Mouse (Mus musculus): ENCODE data around the gene Tshz2.

Tshz2 gene

DNA sequence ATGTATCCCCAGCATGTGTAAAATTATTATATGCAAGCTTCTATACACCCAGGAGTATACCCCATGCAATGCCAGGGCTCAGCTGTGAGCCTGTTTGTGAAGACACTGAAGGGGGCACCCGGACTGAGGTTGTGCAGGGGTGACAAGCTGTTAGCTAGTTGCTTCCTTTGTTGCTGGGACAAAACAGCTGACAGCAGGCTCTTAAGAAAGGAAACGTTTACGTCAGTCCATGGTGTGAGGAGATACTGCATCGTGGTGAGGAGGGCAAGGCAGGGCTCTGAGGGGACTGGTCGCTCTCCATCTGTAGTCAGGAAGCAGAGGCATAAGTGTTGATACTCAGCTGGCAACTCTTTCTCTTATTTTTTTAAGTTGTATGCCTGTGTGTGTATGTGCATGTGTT is 237.7 kb downstream of the Tshz2 start:
- no peak for DNase-seq (ENCODE audit: low read depth, low spot score)

DNA sequence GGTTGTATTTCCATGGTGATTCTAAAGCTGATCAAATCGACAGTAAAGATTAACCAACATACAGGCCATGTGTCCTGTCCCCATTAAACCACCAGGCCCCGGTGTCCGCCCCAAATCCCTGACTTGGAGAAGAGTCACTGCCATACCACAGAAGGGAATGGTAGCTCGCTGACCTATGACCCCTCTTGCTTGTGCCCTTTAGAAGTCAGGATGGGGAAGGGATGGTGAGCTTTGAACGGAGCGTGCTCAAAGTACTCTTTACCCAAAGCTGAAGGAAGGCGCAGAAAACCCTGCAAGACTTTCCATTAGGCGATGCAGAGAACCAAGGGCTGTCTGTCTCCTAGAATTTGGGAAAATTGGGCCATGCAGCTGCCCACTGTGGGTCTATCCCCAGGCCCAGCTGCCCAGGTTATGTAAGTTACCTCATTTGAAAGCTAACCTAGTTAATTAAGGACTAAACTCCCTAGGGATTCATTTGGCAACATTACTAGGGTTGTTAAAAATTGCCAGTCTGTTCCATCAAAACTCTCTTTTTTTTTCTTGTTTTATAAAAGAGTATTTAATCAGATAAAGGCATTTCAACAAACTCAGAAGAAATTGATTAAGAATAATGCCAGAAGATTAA is 238.7 kb downstream of the Tshz2 start:
- no peak for DNase-seq (ENCODE audit: low read depth, low spot score)

DNA sequence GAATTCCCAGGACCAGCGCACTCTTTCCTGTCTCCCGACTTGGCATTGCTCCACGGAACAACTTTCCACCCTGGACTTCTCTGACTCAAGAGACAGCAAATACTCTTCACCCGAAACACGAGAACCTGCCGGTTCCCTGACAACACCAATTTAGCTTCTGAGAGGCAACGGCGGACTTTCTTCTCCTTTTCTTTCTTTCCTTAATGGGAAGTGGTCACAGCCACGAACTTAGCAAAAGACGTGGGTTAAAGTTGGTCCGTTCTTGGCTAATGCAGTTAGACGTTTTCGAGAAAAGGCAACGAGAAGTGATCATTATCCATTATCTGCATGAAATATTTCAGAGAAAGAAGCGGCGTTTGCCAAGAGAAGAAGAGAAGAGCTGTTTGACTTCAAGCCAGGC is 240.6 kb downstream of the Tshz2 start:
- DNase-seq (ENCODE audit: low read depth, low spot score) = no peak

DNA sequence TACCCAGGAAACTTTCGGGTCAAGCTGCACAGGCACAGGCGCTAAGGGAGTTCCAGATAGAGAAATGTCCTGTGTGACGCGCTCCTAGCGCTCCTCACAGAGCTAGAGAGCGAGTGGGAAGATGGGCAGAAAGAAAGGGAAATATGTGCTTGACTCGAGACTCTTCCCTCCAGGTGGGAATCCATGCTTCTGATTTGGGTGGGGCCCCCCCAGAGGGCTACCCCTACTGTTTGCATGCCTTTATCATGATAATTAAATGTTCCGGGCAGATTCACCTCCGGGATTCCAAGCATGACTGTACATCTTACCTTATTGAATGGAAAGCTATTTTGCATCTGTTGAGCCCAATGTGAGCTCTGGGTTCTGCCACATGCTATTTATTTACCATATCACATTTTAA is 255.1 kb downstream of the Tshz2 start:
- no peak for DNase-seq (ENCODE audit: low read depth, low spot score)

DNA sequence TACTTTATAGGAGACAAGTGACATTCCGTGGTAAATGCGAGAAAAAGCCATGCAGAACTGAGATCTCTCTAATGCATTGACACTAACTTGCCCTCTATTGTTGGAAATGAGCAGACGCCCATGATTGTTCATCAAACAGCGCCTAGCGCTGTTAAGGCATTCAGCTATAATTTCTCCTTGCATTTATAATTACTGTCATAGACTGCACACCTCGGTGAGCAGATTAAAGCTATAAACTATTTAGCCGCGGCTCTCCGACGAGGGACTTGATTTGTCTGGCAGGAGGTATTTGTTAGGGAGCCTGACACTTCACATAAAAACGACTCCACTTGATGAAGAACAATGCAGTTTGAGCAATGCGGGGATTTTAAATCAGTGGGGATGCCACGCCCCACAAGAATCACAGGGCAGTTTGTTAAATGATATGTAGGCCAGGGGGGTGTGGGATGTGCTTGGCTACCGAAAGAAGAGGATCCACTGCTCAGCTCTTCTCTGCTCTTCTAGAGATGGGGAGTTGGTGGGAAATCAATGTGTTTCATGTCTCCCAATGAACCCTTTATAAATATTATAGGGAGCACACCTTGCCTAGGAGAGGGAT is 259.7 kb downstream of the Tshz2 start:
- DNase-seq (ENCODE audit: low read depth, low spot score) = no peak

DNA sequence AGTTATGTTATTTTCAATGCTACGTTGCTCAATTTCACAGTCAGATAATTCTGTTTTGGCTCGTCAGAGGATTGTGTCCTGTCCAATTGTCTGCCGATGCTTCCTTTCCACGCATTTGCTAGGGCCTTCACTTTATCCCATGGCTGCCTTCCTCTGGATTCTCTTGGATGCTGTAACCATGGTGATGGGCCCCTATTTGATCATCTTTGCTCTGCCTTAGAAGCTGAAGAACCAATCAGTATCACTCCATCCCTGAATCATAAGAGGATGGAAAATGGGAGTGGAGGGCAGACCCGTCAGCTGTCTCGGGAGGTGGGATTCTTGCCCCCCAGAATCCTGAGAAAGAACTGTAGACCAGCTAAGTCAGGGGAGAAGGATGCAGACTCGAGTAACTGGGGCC is 270.1 kb downstream of the Tshz2 start:
- DNase-seq (ENCODE audit: low read depth, low spot score) = no peak

DNA sequence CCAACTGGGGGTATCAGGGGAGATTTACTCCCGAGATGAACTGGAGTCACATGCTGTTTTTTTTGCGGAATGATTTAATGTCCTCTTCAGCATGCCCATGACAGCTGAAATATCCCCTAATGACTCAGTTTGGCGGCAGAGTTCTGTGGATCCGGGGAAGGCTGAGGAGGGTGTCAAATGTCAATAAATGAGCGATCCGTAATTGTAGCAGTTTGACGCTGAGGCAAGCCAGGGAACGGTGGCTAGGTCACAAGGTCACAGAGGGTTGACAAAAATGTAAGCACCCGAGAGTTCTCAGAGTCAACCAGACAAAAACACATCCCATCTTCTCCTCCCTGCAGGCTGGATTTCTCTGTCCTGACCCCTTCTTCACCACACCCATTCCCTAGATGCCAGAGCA is 273.6 kb downstream of the Tshz2 start:
- no peak for DNase-seq (ENCODE audit: low read depth, low spot score)

DNA sequence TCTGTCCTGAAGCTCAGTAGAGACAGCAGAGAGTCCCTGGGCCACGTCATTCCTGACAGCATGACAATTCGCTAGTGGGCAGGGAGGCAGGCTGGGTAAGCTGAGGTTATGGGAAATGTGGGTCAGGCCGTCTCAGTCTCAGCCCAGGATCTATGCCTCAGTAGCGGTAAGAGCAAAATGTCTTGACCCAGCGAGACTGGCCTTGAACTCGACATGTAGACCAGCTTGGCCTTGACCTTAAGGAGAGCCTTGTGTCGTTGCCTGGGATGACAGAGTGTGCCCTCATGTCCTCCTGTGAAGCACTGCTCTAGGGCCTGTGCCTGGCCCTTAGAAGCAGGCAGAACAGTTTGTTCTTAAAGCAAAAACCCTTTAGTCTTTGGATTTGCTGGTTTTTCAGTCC is 275.2 kb downstream of the Tshz2 start:
- no peak for DNase-seq (ENCODE audit: low read depth, low spot score)

DNA sequence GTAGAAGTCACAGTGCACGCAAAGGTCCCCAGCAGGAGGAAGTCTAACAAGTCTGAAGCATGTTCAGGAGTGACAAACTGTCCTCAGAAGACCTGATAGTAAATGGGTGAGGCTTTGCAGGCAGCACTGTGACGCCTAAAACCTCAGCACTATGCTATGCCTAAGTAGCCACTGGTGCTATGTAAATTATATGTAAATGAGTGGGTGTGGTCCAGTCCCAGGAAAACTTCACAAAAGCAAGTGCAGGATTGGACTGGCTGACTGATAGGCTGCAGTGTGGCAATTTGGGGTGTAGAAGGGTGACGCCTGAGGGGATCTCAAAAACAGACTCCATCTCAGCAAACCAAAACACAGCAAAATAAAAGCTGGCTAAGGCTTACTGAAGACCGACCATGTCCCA is 277.8 kb downstream of the Tshz2 start:
- no peak for DNase-seq (ENCODE audit: low read depth, low spot score)

DNA sequence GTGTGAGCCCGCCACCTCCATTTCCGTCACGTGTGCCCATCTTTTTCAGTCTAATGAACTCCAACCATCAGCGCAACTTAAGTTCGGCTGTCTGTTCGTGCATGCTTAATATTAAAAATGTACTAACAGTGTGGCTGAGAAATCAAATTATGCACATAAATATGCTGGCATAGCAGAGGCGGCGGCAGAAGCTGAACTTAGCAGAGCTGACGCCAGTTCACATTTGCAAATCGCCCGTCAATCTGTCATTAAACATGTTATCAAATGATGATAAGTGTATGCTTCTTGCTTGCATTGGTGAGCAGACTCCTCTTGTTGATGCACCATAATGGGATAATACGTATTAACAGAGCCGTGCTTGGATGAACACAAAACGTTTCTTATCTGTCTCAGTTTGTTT is 280.0 kb downstream of the Tshz2 start:
- DNase-seq (ENCODE audit: low read depth, low spot score) = no peak

DNA sequence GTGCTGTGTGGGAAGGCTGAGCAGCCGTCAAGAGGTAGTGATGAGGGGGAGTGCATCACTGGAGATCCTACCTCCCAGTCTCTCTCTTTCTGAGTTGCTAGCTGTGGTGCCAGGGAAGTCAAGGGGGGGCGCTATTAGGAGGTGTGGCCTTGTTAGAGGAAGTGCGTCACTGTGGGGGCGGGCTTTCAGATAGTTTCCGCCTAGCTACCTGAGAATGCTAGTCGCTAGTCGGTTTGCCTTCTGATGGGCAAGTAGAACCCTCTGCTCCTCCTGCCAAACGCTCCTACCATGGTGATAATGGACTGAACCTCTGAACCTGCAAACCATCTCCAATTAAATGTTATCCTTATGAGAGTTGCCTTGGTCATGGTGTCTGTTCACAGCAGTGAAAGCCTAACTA is 282.1 kb downstream of the Tshz2 start:
- DNase-seq (ENCODE audit: low read depth, low spot score) = no peak

DNA sequence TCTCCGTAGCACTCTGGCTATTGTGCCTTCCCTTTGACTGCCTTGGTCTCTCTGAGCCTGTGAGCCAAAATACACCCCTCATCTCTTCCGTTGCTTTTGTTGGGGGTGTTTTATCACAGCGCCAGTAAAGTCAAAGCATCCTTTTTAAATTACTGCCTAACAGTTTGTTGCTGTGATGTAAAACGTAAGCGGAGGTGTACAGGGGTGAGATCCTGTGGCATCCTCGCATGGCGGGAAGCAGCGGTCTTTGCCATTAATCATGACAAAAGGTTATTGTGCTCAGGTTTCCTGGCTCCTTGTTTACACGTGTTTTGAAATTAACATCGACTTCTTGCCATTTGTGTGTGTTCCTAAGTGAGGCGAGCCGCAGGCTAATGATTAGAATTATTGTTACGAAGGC is 282.5 kb downstream of the Tshz2 start:
- DNase-seq (ENCODE audit: low read depth, low spot score) = no peak

DNA sequence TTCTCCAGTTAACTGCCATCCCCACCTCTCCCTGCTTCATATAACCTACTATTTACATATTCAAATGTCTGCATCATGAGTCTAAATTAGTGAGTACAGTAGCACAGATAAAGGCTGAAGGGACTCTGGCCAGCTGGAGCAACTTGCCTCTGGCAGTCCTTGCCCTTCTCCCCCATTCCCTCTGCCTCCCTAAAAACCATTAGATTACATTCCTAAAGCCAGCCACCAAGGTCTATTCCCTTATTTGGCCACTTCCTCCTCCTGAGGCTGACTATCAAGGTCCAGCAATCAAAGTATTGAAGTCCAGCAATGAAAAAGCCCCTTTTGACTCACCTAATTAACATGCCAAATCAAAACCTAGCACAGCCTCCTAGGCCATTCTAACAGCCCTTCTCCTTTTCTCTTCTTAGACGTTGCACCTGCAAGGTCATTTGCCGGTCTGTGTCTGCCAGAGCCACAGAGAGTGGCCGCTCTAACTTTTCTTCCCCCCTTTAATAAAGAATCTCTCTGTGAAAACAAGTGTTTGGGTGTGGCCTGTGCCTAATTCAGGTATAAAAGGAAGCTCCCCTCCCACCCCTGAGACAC is 286.4 kb downstream of the Tshz2 start:
- no peak for DNase-seq (ENCODE audit: low read depth, low spot score)

DNA sequence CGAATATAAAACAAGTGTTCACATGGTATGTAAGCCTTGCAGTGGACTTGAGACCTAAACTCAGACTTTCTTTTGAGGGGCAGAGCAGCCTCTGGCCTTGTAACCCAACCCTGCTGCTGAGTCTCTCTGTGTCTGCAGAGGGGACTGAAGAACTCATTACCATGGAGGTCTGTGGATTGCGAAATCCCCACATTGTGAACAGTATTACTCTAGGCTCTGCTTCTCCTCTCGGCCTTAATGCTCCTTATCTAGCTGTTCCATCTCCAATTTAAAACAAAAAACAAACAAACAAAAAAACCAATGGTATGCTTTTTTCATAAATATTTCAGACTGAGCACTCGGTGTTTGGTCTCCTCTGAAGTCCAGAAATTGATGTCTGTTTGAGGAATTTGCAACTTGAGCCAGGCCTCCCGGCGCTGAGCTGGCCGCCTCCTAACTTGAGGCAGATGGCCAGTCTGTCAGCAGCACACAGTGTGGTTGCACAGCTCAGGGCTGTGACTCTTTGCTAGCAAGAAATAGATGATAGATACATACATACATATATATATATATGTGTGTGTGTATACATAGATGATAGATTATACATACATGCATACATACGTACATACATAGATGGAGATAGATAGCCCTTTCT is 291.5 kb downstream of the Tshz2 start:
- no peak for DNase-seq (ENCODE audit: low read depth, low spot score)

DNA sequence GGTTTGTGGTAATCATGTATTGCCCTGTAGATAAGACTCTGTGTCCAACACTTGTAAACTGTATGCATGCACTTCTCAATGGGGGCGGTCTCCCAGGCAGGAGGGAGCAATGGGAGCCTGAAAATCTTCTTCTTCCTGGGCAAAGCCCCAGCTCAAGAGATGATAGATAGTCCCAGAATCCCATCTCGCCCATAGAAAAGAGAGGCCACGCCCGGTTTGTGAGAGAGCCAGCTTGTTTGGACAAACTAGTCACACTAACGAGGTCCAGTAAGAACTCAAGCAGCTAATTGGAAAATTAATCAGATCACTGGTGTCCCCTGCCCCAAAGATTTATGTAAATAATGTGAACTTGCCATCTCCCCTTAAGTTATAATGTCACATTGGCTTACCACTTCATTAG is 292.7 kb downstream of the Tshz2 start:
- no peak for DNase-seq (ENCODE audit: low read depth, low spot score)

DNA sequence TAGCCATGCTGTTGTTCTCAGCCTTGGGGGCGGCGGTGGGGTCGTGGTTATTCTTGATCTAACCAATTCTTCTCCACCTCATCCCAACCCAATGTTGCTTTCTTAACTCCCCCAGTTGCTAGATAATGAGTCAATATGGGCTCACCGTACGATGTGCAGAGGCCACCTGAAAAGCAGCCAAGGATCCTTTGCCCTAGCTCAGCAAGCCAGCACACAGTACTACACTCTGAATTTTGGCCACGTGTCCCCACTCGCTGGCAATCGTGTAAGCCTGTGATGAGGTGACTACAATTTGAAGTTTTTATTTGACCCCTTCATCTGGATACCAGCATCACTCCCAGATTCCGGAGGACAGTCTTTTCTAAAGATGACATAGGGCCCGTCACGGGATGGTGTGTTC is 293.2 kb downstream of the Tshz2 start:
- DNase-seq (ENCODE audit: low read depth, low spot score) = no peak

DNA sequence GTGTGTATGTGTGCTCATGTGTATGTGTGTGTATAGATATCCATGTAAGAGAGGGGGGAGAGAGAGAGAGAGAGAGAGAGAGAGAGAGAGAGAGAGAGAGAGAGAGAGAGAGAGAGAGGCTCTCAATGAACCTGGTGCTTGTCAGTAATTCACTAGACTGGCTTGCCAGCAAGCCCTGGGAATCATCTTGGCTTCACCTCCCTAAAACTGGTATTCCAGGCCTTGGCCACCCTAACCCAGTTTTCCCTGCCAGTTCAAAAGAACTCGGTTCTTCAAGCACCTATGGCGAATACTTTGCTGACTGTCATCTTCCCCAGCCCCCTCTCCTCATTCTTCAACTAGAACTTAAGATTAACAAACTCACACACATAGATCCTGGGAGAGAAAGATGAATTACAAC is 294.6 kb downstream of the Tshz2 start:
- no peak for DNase-seq (ENCODE audit: low read depth, low spot score)

DNA sequence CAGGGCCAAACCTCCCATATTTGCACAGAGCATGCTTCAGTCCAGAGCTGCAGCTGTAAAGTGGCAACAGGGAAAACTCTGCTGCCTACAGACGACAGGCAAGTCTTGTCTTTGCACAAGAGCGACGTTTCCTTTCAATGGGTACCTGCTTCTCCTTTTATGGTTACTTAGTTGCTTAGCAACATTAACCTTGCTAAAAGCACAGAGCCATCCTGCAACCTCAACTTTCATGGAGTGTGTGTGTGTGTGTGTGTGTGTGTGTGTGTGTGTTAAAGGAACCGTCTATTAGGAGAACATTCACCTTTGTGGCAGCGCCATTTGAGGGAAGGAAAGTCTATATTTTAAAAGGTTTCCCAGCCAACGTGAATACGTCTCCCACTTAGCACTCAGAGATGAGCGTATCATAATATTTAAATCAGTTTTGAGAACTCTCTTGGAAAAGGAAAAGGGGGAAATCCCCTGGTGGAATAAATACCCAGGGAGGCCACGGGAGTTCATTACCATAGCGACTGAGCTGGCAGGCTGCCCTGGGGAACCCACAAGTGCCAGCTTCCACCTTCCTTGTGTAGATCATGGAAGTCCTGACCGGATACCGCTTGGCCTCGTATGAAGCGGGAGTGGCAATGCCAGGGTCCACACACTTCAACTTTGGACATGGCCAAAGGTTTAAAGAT is 295.8 kb downstream of the Tshz2 start:
- no peak for DNase-seq (ENCODE audit: low read depth, low spot score)

DNA sequence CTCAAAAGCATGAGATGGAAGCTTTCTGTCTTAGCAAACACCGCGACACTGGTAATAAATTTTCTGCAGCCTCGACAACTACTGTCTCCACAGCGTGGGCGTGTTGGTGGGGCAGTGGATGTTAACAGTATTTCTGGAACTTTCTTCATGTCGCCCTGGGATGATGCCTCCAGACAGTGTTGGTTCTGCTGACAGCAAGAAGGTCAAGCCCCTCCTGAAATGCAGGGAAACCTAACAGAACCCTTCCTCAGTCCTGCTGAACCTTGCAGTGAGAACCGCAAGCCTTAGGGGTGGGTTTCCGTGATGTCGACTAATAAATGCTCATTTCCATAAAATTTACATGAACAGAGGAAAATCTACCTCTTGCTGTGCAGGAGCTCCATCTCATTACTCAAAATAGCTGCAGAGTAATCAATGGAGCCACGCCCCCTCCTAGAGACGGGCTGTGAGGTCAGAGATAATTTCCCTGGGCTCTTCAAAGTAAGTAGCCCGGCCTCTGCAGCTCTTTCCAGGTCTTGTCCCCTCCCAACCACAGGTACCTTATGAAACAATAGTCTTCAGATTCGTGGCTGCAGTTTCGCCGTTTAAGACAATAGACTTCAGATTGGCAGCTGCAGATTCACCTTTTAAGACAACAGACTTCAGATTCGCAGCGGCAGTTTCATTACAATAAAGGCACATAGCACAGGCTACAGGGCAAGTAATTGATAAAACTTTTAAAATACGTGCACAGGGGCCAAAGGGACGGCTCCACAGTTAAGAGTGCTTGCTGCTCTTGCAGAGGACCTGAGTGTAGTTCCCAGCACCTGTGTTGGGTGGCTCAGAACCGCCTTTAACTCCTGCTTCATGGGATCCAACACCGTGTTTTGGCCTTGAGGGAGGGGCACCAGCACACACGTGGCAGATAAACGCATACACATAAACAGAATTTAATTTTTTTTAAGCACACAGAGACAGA is 297.0 kb downstream of the Tshz2 start:
- DNase-seq (ENCODE audit: low read depth, low spot score) = peak; percentile 82

DNA sequence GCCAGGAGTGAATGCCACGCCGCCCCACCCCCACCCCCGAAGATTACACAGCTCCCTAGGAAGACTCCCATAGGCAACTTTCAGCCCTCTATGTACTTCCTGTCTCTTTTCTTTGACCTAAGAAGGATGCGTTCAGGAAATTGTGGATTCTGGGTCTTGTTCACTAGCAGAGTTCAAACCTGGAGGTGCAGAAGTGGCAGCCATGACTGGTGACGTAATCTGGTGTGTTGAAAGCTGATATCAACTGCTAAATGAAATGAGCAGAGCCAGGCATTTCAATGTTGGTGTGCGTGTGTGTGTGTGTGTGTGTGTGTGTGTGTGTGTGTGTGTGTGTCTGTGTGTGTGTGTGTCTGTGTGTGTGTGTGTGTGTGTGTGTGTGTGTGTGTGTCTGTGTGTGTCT is 302.8 kb downstream of the Tshz2 start:
- no peak for DNase-seq (ENCODE audit: low read depth, low spot score)

Measured in retina, adult 2 months (tissue).